Comparison of ENCODE assay signal across 7 mouse cellular contexts in genomic region chr17:46554646-46554976, GRCm38 (mm10). TPM values are rescaled to one million over a fixed set of nuclear protein-coding genes. Genes with fewer than 3 reads are reported as not detected.
DNase-seq lines count a peak whose midpoint lies in the region; ATAC-seq and TF ChIP-seq lines count a peak whose summit lies in the region.

No protein-coding gene starts in this region.

- peak overlapping the region; percentile 100 for H3K9ac ChIP-seq in embryonic facial prominence, embryonic 12.5 days
- H3K9ac ChIP-seq in hindbrain, embryonic 12.5 days = peak overlapping the region; percentile 99
- peak overlapping the region; percentile 93 for H3K9ac ChIP-seq in limb, embryonic 15.5 days

- peak overlapping the region; percentile 69 for H3K4me2 ChIP-seq in embryonic facial prominence, embryonic 12.5 days (replicated peaks)
- peak overlapping the region; percentile 88 for H3K4me2 ChIP-seq in hindbrain, embryonic 12.5 days (replicated peaks)
- H3K4me2 ChIP-seq in limb, embryonic 15.5 days = peak overlapping the region; percentile 87

- ATAC-seq in embryonic facial prominence, embryonic 12.5 days (ENCODE audit: insufficient number of reproducible peaks, insufficient read depth, low FRiP score, low TSS enrichment) = no peak
- ATAC-seq in hindbrain, embryonic 12.5 days (ENCODE audit: low FRiP score) = no peak
- ATAC-seq in limb, embryonic 15.5 days (ENCODE audit: insufficient number of reproducible peaks, low FRiP score, low TSS enrichment, low read depth) = no peak

- H3K36me3 ChIP-seq in embryonic facial prominence, embryonic 12.5 days = peaks cover 29% of the 10 kb centered on the region
- H3K36me3 ChIP-seq in hindbrain, embryonic 12.5 days = peaks cover 24% of the 10 kb centered on the region
- H3K36me3 ChIP-seq in limb, embryonic 15.5 days = peaks cover 24% of the 10 kb centered on the region

- TF ChIP-seq CTCF in olfactory bulb, adult 2 months (IDR thresholded peaks at IDR 0.05; ENCODE audit: insufficient read depth, low read depth, low read length) = no peak

- H3K27me3 ChIP-seq in embryonic facial prominence, embryonic 12.5 days = no peaks in the 10 kb centered on the region
- no peaks in the 10 kb centered on the region for H3K27me3 ChIP-seq in hindbrain, embryonic 12.5 days
- no peaks in the 10 kb centered on the region for H3K27me3 ChIP-seq in limb, embryonic 15.5 days

- under 1% methylated on average over 11 of the region's 11 CpGs for WGBS in embryonic facial prominence, embryonic 12.5 days
- WGBS in hindbrain, embryonic 12.5 days = 1% methylated on average over 11 of the region's 11 CpGs
- under 1% methylated on average over 11 of the region's 11 CpGs for whole genome bisulfite sequencing in limb, embryonic 15.5 days
- WGBS in olfactory bulb, adult 2 months = 1% methylated on average over 11 of the region's 11 CpGs

- peaks cover 33% of the 10 kb centered on the region for H3K4me1 ChIP-seq in embryonic facial prominence, embryonic 12.5 days
- H3K4me1 ChIP-seq in hindbrain, embryonic 12.5 days = peaks cover 37% of the 10 kb centered on the region
- H3K4me1 ChIP-seq in limb, embryonic 15.5 days = peaks cover 41% of the 10 kb centered on the region
- H3K4me1 ChIP-seq in olfactory bulb, adult 2 months (ENCODE audit: control insufficient read depth, insufficient read depth, low read length) = peaks cover 28% of the 10 kb centered on the region

- no peak for TF ChIP-seq POLR2A in olfactory bulb, adult 2 months (IDR thresholded peaks at IDR 0.05; ENCODE audit: insufficient read depth, low read depth, low read length)

- no peaks in the 10 kb centered on the region for H3K9me3 ChIP-seq in embryonic facial prominence, embryonic 12.5 days
- no peaks in the 10 kb centered on the region for H3K9me3 ChIP-seq in hindbrain, embryonic 12.5 days (replicated peaks)
- no peaks in the 10 kb centered on the region for H3K9me3 ChIP-seq in limb, embryonic 15.5 days

- H3K27ac ChIP-seq in embryonic facial prominence, embryonic 12.5 days = peak overlapping the region; percentile 95
- H3K27ac ChIP-seq in hindbrain, embryonic 12.5 days = peak overlapping the region; percentile 96
- H3K27ac ChIP-seq in limb, embryonic 15.5 days = peak overlapping the region; percentile 92
- peak overlapping the region; percentile 33; the same call in 1 of the 2 replicates for H3K27ac ChIP-seq in olfactory bulb, adult 2 months (ENCODE audit: insufficient read depth, low read depth, low read length)

- H3K4me3 ChIP-seq in embryonic facial prominence, embryonic 12.5 days = peak overlapping the region; percentile 94
- peak overlapping the region; percentile 99 for H3K4me3 ChIP-seq in hindbrain, embryonic 12.5 days
- peak overlapping the region; percentile 98 for H3K4me3 ChIP-seq in limb, embryonic 15.5 days
- peak overlapping the region; percentile 94 for H3K4me3 ChIP-seq in olfactory bulb, adult 2 months (ENCODE audit: insufficient read depth, low read depth, low read length)

- peak; percentile 48 for DNase-seq in right cerebral cortex, adult 18-20 months
- no peak for DNase-seq in right cerebral cortex, postnatal 10 days (ENCODE audit: low spot score in 2 of 2)
- no peak for DNase-seq in urinary bladder, postnatal 4 days (ENCODE audit: low spot score in 2 of 2)

RNA-seq across cellular contexts. Expression of gene Srf, which starts 1.4 kb away (rescaled TPM):
- polyA plus RNA-seq in embryonic facial prominence, embryonic 12.5 days (2016; fragmentation: Nextera tagmentation; extraction: Ambion mirVana) = 10.5 and 12.0 TPM in 2 replicates
- polyA plus RNA-seq in hindbrain, embryonic 12.5 days (2016; fragmentation: Nextera tagmentation; extraction: Ambion mirVana) = 5.9 and 8.1 TPM in 2 replicates
- polyA plus RNA-seq in limb, embryonic 15.5 days (2015; fragmentation: Nextera tagmentation; extraction: Ambion mirVana) = 6.4 and 7.1 TPM in 2 replicates
- polyA plus RNA-seq in olfactory bulb, adult 2 months (2012; ENCODE audit: insufficient read depth, insufficient read length, low replicate concordance, missing spikeins) = not detected in 2 replicates

RNA-seq across cellular contexts. Expression of gene Cul9, which starts 8.4 kb away (rescaled TPM):
- polyA plus RNA-seq in embryonic facial prominence, embryonic 12.5 days (2016; fragmentation: Nextera tagmentation; extraction: Ambion mirVana) = 12.4 and 13.4 TPM in 2 replicates
- 14.1 and 14.9 TPM in 2 replicates for polyA plus RNA-seq in hindbrain, embryonic 12.5 days (2016; fragmentation: Nextera tagmentation; extraction: Ambion mirVana)
- polyA plus RNA-seq in limb, embryonic 15.5 days (2015; fragmentation: Nextera tagmentation; extraction: Ambion mirVana) = 5.2 and 7.5 TPM in 2 replicates
- not detected in 2 replicates for polyA plus RNA-seq in olfactory bulb, adult 2 months (2012; ENCODE audit: insufficient read depth, insufficient read length, low replicate concordance, missing spikeins)

RNA-seq across cellular contexts. Expression of gene Dnph1, which starts 58.1 kb away (rescaled TPM):
- 58.2 and 63.4 TPM in 2 replicates for polyA plus RNA-seq in embryonic facial prominence, embryonic 12.5 days (2016; fragmentation: Nextera tagmentation; extraction: Ambion mirVana)
- 35.3 and 35.5 TPM in 2 replicates for polyA plus RNA-seq in hindbrain, embryonic 12.5 days (2016; fragmentation: Nextera tagmentation; extraction: Ambion mirVana)
- 29.3 and 33.8 TPM in 2 replicates for polyA plus RNA-seq in limb, embryonic 15.5 days (2015; fragmentation: Nextera tagmentation; extraction: Ambion mirVana)
- not detected in 2 replicates for polyA plus RNA-seq in olfactory bulb, adult 2 months (2012; ENCODE audit: insufficient read depth, insufficient read length, low replicate concordance, missing spikeins)

Comparison
In these comparisons a context has a peak if more than half of its experiments do, and no peak if none do; other contexts are left out.
1. H3K27ac ChIP-seq: peak in every context shown above with its lines; median percentile 96 in hindbrain, embryonic 12.5 days; 95 in embryonic facial prominence, embryonic 12.5 days; 92 in limb, embryonic 15.5 days; 33 in olfactory bulb, adult 2 months.
2. RNA of gene Dnph1, which starts 58.1 kb away (polyA plus RNA-seq): 58.2 to 63.4 TPM in embryonic facial prominence, embryonic 12.5 days, 35.3 to 35.5 TPM in hindbrain, embryonic 12.5 days and 29.3 to 33.8 TPM in limb, embryonic 15.5 days; not detected in olfactory bulb, adult 2 months; every median in the first group is over 10 times any median in the second.
3. Peak in every context shown above with its lines, with median percentiles within 50 percentile points of each other: H3K4me2 ChIP-seq, H3K4me3 ChIP-seq and H3K9ac ChIP-seq.